Mouse (Mus musculus): ENCODE measurements around the gene Wfdc3.

Wfdc3 gene

GRCm38 (mm10) chr2:164776801-164777200, 31.1 kb upstream of the Wfdc3 start:
- DNase-seq (ENCODE audit: inconsistent age in 2 of 2, low spot score in 1 of 2), result no peak

DNA sequence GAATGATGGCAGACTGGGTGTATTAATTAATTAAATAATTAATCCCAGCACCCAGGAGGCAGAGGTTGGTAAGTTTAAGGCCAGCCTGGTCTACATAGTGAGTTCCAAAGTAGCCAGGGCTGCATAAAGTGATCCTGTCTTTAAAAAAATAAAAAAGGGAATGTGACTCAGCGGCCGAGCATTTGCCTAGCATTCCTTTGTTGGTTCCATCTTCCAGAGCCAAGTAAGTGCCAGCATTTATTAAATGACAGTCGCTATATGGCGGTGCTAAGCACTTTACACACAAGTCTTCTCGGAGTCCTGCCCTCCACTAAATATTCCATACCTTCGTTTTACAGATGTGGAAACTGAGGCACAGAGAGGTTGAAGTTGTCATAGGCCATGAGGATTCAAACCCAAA, 30.4 kb upstream of the Wfdc3 start:
- DNase-seq (ENCODE audit: inconsistent age in 2 of 2, low spot score in 1 of 2), result no peak

GRCm38 (mm10) chr2:164773989-164774364, 28.2 kb upstream of the Wfdc3 start:
- no peak for DNase-seq (ENCODE audit: inconsistent age in 2 of 2, low spot score in 1 of 2)

- no peak for DNase-seq (ENCODE audit: inconsistent age in 2 of 2, low spot score in 1 of 2)
Measured at GRCm38 (mm10) chr2:164773229-164773988, 27.7 kb upstream of the Wfdc3 start.

DNA sequence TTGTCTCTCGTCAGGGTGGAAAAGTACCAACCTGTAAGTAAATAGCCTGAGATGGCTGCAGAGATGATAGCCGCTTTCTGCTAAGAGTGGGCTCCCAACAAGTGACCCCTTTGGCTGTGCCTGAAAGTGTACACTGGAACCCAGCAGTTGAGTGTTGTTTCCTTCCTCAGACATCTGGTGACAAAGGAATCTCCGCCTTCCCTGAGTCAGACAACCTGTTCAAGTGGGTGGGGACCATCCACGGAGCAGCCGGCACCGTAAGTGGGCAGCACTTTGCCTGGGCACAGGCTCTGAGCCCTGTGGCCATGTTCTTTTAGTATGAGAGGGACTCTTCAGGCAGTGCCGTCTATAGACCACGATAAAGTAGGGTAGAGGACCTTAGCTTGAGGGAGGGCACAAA, 25.4 kb upstream of the Wfdc3 start:
- no peak for DNase-seq (ENCODE audit: inconsistent age in 2 of 2, low spot score in 1 of 2)

GRCm38 (mm10) chr2:164770279-164770678, 24.5 kb upstream of the Wfdc3 start:
- no peak for DNase-seq (ENCODE audit: inconsistent age in 2 of 2, low spot score in 1 of 2)

DNA sequence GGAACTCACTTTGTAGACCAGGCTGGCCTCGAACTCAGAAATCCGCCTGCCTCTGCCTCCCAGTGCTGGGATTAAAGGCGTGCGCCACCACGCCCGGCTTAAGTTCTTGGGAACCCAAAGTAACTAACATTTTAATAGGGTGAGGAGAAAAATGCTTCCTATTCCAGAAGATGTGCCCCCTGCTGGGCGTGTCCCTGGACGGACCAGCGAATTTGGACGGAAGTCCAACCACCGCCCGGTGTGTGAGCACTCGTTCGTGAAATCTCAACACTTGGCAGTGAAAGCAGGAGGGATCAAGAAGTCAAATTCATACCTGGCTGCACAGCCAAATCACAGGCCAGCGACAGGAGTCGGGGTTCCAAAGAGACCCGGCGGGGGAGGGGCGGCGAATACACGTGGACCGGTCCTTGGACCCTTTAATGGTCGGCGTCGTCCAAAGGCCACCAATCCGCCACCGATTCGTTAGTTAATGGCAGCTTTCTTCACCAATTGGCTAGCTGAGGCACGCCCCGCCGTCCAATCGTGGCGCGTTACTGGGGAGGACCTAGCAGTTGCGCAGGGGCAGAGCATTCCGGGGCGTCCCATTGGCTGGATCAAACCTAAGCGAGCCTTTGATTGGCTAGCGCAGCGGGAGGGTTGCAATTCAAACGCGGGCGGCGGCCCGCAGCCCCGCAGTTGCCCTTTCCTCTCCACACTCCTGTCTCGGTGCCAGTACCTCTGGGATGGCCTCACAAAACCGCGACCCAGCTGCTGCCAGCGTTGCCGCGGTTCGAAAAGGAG, 23.7 kb upstream of the Wfdc3 start, which contains the start of gene Ube2c:
TSS of gene Ube2c (plus strand) at position 641 of the 780 bp plus-strand sequence.
- DNase-seq (ENCODE audit: inconsistent age in 2 of 2, low spot score in 1 of 2), result peak; percentile 98 to 99

- DNase-seq (ENCODE audit: inconsistent age in 2 of 2, low spot score in 1 of 2), result peak in 1 of 2 experiments; percentile 74
Measured at GRCm38 (mm10) chr2:164767812-164768540, 22.2 kb upstream of the Wfdc3 start.

- no peak for DNase-seq (ENCODE audit: inconsistent age in 2 of 2, low spot score in 1 of 2)
Measured at GRCm38 (mm10) chr2:164765841-164766240, 20.1 kb upstream of the Wfdc3 start.

GRCm38 (mm10) chr2:164762593-164762992, 16.9 kb upstream of the Wfdc3 start:
- DNase-seq (ENCODE audit: inconsistent age in 2 of 2, low spot score in 1 of 2), result no peak

DNA sequence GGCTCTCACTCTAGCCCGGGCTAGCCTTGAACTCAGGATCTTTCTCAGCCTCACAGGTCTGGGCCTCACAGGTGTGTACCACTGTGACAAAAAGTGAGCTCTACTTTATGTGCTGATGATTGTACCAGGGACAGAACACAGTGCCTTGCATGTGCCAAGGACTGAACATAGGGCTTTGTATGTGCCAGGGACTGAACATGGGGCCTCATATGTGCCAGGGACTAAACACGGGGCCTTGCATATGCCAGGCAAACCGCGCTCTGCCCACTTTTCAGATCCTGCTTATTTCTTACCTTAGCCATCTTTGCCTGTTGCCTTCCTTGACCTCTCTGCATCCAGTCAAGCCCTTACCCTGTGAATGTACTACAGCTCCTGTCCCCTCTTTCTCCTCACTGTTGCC, 16.2 kb upstream of the Wfdc3 start:
- no peak for DNase-seq (ENCODE audit: inconsistent age in 2 of 2, low spot score in 1 of 2)

GRCm38 (mm10) chr2:164761502-164761901, 15.8 kb upstream of the Wfdc3 start:
- no peak for DNase-seq (ENCODE audit: inconsistent age in 2 of 2, low spot score in 1 of 2)

DNA sequence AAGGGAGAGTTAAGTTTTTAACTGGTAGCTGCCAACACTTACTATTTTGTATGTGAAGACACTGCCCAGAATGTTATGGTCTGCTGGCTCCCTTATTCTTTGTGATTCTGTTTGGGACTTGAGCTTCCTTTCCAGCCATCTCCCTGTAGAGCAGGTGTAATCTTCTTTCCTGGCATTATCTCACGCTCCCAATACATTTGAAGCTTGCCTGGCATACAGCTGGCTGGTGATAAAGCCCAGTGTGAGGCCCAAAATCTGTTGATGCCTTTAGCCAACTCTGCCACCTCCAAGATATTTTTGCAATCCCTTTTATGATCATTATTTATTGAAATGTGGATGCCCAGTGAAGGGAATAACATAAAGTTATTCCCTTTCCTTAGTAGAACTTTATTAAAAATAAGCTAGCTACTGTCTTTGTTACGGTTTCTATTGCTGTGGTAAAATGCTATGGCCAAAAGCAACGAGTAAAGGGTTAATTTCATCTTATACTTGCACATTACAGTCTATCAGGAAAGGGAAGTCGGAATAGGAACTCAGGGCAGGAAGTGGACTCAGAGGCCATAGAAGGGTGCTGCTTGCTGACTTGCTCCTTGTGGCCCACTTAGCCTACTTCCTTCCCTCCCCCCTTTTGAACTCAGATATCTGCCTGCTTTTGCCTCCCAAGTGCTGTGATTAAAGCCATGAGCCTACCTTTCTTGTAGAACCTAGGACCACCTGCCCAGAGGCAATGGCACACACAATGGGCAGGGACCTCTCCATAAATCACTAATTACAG, 14.5 kb upstream of the Wfdc3 start:
- DNase-seq (ENCODE audit: inconsistent age in 2 of 2, low spot score in 1 of 2), result no peak

DNA sequence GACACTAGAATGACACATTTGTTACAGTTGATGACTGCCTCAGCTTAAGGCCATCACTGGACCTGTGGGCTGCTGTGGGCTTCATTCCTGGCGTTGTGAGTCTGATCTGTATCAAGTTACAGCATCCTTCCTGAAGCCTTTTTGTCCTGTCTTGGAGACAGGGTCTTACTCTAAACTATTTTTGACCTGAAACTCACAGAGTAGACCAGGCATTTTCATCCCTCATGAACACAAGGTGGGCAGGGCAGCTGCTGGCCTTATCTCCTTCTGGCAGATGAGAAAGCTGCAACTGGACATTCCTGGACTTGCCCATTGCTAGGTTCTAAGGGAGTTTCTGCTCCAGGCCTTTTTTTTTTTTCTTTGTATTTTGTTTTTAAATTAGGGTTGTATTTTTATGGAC, 13.0 kb upstream of the Wfdc3 start:
- no peak for DNase-seq (ENCODE audit: inconsistent age in 2 of 2, low spot score in 1 of 2)

- no peak for DNase-seq (ENCODE audit: inconsistent age in 2 of 2, low spot score in 1 of 2)
Measured at GRCm38 (mm10) chr2:164757841-164758240, 12.1 kb upstream of the Wfdc3 start.

GRCm38 (mm10) chr2:164754800-164755199, 9.1 kb upstream of the Wfdc3 start:
- no peak for DNase-seq (ENCODE audit: inconsistent age in 2 of 2, low spot score in 1 of 2)

- no peak for DNase-seq (ENCODE audit: inconsistent age in 2 of 2, low spot score in 1 of 2)
Measured at GRCm38 (mm10) chr2:164754105-164754504, 8.4 kb upstream of the Wfdc3 start.

- DNase-seq (ENCODE audit: inconsistent age in 2 of 2, low spot score in 1 of 2), result peak in 1 of 2 experiments; percentile 59
Measured at GRCm38 (mm10) chr2:164752454-164752853, 6.7 kb upstream of the Wfdc3 start.

DNA sequence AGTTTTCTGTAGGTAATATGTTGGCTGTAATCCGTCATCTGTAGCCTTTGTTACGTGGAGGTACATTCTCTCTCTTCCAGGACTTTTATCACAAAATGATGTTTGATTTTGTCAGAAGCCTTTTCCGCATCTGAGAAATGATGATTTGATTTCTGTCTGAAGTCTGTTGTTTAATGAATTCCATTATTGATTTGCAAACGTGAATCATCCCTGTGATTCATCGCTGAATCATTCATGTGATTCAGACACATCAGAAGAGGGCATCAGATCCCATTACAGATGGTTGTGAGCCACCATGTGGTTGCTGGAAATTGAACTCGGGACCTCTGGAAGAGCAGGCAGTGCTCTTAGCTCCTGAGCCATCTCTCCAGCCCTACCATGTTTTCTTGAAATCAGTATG, 3.3 kb upstream of the Wfdc3 start:
- peak in 1 of 2 experiments; percentile 79 for DNase-seq (ENCODE audit: inconsistent age in 2 of 2, low spot score in 1 of 2)

DNA sequence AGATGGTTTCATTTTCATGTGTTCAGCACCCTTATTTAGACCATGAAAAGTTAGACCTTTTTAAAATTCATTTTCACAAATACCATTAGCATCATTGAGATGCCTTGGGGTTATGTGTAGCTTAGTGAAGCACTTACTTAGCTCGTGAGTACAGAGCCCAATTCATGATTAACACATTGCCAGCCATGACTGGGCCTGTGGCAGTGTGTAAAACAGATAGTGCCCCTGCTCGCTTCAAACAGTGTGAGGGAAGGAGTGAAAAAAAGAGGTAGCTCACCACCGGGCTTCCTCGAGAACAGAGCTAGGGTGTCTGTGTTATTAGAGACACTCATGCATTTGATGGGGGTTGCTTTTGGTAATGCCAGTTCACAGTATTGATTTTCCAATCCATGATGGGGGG, 2.5 kb upstream of the Wfdc3 start:
- DNase-seq (ENCODE audit: inconsistent age in 2 of 2, low spot score in 1 of 2), result no peak

DNA sequence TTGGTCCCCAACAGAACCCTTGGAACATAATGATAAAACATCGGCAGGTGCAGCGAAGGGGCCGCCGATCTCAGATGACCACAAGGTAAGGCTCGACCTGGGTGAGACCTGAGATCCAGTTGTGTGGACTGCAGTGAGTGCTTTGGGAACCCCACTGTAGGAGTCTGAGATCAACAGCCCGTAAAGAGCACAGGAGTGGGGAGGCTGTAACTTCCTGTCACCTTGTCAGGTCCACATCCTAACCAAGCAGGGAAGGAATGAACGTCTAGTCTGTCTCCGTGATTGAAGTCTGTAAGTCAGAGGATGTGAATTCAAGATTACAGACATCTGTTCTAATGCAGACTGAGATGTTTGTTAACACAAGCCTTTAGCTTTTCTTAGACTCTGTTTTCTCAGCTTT, 962 bp upstream of the Wfdc3 start:
- DNase-seq (ENCODE audit: inconsistent age in 2 of 2, low spot score in 1 of 2), result no peak

Data from adrenal gland, adult (tissue).